Mouse (Mus musculus) T-helper 2 cell (primary cell): ENCODE data around the gene Ehf.

Experiments used
- in situ Hi-C: fragments of 300-600 bp; cut with MboI, MseI; formaldehyde crosslinking; loops from one replicate; pipeline ENCODE4 v1.15.1; 2025; ENCODE audit warnings: high pct_unique_total_duplicates

Ehf gene

DNA sequence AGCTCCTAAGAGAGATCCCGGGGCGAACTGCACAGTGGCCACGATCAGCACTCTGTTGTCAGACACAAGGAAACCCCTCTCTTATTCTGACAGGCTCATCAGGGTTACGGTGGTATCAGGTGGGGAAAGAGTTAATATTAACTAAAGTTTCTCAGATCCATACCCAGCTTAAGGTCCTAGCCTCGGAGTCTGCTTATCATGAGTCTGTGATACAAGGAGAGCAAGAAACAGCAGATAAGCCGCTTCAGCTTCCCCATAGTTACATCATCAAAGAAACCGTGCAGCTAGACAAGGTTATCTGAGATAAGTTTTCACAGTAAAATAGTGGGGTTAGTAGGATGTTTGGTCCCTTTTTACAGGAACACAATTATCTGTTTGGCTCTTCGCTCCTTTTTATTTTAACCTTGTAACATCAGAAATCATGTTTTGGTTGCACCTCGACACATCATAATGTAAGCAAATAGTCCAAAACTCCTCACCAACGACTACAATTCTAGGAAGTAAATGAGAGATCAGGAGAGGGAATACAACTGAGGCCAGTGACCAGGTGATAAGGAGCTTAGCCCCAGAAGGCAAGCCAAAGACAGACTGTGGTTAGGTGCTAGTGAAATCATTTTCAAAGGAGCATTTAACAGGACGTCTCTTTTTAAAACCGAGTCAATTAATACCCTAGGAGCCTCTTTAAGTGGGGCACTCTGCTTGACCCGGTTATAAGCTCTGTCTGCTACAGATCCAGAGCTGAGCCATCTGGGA is 4.2 kb downstream of the Ehf start:
- in situ Hi-C loops, result no loop called here

DNA sequence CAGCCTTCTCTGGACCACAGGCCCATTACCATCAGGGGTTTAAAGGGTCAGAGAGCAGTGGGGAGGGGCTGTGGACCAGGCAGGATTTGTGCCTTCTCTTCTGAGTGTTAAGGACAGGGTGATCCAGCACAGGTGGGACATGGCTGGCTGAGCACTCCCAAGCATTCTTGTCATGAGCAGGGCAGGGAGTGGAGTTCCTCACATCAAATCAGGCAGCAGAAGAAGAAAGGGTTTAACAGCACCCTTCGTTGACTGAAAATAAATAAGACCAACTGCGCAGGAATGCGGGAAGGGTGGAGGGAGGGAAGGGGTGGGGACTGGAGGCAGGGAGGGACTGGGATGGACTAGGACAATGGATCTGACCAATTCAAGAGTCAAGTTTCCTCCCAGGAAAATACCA is 8.6 kb downstream of the Ehf start:
- in situ Hi-C loops, result no loop called here

DNA sequence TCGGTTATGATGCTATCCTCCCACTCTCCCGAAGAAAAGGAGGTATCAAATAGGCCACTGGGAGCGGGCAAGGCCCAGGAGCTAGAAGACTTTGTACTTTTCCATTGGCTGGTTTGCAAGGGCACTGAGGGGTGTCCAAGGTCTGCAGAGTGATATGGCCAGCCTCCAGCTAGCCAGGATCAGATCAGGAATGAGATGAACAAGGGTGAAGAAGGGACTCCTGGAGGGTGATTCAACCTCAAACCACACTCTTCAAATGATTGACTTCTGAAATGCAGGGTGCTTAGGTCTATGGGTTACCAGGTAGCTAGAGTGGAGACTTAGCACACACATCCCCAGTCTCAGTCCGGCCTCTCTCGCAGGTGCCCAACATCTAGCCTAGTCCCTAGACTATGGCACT is 9.3 kb downstream of the Ehf start:
- in situ Hi-C loops, result no loop called here

DNA sequence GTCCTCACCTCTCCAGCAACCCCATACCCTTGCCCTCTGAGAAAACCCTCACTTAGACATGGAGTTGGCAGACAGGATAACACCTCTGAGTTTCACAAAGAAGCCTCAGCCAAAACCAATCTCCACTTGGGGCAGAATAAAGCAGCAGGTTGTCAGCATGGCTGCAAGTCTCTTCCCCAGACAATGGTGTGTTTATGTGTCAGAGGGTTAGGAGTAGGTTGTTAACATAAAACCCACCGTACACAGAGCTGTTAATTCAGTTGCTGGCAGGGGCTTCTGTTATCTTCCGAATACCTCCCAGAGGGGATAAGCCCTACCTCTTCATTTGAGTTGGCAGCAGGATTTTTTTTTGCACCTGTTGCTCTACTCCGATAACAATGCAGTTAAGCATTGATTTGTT is 9.9 kb downstream of the Ehf start:
- in situ Hi-C loops, result no loop called here

DNA sequence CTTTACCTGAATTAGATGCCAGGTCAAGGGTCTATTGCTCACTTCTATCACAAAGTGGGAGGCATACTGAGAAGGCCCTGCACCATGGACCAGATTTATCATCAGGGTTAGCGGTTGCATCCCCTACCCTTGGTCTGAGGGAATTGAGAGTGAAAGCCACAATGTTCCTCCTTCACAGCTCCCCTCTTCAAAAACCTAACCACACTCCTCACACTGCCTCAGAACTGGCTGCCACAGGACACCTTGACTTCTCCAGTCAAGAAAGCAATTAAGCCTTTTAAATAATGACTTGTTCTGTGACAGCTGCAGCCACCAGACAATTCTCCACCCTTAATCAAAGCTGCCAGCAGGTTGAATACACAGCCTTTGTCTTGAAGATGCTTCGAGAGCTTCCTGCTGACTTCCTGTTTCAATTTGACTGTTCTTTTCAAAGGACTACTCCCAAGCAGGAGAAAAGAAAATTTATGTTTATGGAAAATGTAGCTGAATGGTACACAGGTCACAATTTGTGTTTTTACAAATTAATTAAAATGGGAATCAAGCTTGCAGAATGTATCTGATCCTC is 12.3 kb downstream of the Ehf start:
- in situ Hi-C loops, result no loop called here

DNA sequence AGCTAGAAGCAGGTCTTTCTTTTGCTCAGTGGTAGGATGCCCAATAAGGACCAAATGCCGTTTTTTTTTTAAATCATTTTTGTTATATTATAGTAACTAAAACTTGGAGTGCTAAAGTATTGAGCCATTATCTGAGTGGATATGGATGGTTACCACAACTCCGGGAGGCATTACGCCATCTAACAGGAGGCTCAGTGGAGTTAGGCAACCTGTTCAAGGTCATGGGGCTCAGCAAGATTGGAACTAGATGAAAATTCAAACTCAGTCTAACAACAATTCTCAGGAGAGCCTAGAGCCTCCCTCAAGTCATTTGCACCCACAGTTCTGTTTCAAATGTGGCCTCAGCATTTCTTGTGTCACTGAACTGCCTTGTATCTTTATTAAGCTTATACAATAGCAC is 12.9 kb downstream of the Ehf start:
- in situ Hi-C loops, result no loop called here

DNA sequence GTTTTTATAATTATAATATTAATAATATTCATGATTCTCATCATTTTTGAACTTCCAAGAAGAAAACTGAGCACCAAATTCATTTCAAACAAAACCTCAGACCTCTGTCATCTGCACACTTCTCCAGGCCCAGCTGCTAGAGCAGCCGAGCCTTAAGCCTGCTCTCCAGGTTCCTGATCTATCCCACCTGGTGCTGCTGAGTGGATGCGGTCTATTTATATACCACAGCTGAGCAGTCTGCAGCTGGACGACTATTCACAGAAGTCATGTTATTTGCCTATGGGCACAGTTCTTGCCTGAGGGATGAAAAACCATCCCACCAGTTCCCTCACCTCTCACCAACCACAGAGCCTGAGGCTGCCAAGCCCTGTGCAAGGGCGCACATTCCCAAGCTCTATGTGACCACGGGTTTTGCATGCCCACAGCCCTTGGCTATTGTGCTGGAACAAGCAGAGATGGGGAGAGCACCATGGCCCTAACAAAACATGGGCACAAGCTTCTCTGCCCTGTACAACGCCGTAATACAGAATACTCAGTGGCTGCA is 13.6 kb downstream of the Ehf start:
- in situ Hi-C loops, result no loop called here

DNA sequence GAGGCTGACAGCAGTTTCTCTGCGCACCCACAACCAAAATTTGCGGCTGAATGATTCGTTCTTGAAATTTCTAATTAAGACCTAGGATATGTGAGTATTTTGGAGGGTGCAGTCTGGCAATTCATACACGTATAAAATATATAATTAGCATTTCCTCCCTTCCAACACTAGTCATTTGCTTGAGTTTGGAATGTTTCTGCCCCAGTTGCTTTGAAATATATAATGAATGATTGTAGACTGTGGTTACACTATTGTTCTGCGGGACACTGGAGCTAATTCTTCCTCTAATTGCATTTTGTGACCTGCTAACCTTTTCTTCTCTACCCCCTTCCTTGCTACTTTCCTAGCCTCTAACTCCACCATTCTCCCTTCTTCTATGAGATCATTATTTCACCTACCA is 15.4 kb downstream of the Ehf start:
- in situ Hi-C loops, result no loop called here

DNA sequence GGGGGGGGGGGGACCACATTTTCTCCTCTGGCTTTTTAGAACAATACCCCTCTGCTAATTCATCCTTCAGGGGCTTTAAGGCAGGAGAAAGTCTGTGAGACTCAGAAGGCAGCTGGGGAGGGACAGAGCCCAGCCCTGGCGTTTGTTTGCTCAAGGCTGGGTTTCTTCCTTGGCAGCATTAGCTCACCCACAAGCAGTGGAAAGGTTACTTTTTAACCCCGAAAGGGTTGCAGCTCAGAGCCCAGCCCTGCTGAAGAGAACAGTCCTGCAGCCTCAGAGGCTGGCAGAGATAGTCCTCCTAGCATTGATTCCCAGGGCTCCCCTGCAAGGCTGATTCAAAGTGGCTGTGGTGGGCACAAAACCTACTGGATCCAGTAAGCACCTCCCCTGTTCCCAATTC is 17.5 kb downstream of the Ehf start:
- in situ Hi-C loops, result no loop called here

DNA sequence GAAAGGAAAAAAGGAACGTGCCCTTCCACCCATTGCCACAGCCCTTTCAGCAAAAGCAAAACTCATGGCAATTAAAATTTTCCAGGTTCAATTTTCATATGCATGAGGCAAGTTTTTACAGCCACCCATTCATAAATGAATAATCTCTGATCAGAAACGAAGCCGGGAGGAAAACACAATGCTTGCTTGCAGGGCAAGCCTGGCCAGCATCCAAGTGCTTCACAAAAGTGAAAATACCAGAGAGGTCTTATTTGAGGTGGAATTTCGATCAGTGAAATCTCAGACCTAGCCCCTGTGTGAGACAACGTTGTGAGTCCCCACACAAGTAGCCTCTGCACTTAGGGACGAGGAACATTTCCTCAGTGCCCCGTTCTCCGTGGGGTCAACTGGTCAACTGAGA is 19.3 kb downstream of the Ehf start:
- in situ Hi-C loops, result no loop called here

DNA sequence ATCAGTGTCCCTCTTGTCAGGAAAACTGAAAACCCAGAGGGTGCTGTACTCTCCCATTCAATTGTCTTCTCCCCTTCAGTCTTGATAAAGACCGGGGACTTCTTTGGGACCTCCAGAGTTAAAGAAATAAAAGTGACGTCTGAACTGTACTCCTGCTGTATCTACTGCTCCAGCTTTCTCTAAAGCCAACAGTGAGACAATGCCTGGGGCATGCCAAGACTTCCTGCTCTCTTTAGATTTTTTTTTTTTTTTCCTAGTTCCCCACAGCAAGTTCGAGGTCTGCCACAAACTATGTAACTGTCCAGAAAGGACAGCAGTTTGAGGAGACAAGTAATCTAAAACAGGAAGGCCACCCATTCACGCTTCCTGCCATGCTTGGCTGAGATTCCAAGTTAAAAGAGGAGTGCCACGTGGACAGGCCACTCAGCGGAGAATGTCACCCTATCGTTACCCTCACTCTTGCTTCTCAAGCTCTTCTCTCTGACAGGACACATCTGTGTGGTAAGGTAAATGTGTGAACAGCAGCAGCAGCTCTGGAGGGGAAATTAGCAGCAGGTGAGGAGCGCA is 20.8 kb downstream of the Ehf start:
- in situ Hi-C loops, result no loop called here

DNA sequence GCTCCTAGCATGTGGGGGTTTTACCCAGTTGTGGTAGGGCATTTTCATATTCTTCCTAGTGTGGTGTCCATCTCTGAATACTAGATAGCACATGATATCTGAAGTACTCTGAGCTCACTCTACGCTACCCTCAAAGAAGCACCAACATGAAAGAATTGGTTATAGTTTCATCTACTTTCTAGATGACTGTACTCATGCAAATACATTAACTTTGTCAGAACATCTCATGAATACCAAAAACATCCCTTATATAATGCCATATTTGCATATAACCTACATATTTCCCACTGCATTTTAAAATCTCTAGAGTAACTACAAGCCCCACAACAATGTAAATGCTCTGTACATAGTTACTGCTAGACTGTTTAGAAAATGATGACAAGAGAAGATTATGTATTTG is 23.2 kb downstream of the Ehf start:
- in situ Hi-C loops, result no loop called here

DNA sequence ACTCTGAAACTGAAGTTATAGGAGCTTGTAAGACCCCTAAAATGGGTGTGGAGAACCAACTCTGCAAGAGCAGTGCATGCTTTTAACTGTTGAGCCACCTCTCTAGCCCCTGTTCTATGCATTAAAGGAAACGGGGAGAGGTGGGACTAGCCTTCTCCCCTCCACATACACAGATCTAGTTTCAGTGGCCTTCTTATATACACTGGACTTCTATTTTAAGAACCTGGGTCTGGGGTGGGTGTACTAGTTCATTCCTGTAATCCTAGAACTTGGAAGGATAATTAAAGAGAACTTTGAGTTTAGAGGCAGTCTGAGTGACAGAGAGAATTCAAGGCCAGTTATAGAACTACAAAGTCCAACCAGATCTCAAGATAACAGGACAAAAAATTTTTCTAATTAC is 24.6 kb downstream of the Ehf start:
- in situ Hi-C loops, result no loop called here

DNA sequence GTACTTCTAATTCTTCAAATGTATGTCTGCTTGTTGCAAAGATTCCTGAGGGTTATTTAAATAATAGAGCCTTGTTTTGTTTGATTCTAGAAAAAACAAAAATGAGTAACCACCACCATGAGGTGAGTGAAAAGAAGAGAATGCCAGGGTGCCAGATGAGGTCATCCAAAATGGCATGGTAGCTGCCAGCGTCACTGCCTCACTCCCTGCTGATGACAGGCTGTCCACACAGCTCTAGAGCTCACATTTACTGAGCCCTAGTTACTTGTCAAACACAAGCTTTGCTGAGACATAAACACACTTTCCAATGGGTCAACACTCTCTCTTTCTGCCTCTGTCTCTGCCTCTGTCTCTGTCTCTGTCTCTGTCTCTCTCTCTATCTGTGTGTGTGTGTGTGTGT is 25.3 kb downstream of the Ehf start:
- in situ Hi-C loops, result no loop called here

DNA sequence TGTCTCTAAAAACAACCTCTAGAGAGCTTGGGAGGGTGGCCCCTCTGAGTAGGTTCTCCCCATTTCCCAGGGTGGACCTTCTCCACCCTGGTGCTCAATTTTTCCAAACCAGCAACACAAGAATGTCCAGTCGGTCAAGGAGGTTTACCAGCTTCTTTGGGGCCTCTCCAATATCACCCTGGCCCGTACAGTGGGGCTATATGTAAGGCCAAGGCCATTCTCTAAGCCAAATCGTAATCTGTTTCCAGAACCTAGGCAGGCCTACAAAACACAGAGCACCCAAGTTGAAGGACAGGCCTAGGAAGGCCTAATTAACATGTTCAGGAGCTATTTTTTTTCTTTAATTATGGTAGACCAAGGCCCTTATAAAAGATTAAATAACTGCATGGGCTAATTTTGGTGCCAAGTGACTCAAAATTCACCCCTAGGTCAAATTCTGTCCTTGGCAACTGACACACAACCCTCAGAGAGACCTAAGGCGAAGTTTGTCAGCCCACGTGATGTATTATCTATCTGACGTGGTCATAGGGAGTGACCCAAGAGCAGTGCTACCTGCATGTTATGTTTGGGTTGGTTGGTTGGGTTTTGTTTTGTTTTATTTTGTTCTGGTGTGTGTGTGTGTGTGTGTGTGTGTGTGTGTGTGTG is 27.6 kb downstream of the Ehf start:
- in situ Hi-C loops, result no loop called here

DNA sequence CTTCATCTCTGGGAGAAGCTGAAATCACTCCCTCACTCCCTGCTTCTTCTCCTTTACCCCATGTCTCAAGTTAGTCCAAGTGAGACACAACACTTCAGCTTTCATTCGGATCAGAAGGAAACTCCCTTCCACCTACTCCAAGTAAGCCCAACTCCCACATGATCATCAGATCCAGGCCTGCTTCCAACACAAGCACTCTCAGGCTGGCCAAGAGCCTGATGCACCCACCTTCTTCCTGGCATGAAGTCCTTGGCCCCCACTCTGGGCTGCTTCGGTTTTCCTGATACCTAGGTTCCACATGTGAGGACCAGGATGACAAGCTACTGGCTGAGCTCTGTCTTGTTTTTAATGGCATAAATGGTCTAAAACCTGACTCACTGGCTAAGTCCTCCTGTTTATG is 28.3 kb downstream of the Ehf start:
- in situ Hi-C loops, result no loop called here

DNA sequence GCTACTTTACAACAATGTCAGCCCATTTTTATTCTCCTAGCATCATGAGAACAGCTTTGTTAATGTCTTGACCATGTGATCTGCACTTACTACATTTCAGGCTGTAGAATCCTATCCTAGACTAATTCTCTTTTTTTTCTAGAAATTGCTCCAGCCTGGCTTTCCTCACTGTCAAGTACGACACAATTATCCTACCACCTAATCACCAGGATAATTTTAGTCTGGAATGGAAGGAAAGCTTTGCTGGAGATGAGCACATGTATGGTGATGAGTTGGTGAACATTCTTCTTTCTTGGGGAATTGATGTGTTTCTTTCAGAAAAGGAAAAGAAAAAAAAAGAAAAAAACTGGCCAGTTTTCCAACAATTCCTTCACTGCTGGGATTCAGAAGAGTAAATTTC is 28.8 kb downstream of the Ehf start:
- in situ Hi-C loops, result no loop called here

DNA sequence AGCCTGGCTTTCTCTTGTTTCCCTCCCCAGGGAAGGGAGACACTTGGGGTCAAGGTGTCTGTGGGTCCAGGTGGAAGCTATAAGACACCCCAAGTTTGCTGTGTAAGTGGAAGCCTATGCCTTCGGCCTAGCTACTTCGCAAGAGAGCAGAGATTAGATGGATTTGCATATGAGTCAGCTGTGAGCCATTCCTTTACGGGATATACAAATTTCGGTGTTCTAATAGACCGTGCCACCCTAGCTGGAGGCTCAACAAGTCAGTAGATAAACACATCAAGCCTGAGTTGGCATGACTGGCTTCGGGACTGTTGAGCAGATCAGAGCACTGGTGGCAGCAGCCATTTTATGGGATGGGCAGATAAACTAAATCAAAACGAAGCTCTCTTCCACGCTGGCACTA is 31.6 kb downstream of the Ehf start:
- in situ Hi-C loops, result no loop called here

DNA sequence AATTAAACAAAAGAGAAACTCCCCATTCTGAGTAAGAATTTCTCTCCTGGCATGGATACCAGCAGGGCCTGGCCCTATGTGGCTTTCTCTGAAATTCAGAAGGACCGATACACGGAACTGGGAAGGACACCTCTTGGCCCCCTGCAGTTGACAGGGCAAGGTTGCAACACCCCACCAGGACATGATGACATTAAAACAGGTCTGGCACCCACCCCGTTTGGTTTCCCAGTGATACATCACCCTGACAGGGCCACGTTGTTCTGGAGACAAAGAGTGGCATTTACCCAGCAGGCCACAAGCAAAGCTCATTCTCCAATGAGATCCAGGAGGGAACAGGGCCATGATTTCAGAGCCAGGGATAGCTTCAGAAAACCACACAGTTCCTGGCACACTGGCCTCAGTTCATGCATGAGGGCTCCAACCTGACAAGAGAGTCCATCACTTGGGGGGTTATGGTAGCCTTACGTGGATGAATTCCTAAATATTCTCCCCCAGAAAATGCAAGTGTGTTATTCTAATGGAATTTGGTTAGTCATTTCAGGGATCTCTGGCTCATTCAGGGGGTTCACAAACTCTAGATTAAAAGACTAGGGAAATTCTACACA is 32.4 kb downstream of the Ehf start:
- in situ Hi-C loops, result no loop called here

DNA sequence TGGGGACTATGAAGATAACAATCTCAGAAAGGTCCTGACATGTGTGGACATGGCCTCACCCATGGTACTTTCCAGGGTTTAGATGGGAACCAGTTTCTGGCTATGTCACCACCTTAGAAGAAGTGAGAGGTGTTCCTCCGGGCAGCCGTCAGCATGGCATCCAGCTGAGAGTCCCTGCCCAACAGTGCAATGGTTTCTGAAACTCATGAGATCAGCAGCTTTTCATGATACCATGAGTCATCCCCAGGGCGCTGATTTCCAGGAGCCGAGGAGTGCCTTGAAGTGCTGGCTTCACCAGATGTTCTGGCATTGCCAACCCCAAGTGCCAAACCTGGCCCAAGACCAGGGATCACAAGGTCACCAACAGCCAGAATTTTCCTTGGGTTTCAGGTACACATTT is 64.0 kb downstream of the Ehf start:
- in situ Hi-C loops, result no loop called here

DNA sequence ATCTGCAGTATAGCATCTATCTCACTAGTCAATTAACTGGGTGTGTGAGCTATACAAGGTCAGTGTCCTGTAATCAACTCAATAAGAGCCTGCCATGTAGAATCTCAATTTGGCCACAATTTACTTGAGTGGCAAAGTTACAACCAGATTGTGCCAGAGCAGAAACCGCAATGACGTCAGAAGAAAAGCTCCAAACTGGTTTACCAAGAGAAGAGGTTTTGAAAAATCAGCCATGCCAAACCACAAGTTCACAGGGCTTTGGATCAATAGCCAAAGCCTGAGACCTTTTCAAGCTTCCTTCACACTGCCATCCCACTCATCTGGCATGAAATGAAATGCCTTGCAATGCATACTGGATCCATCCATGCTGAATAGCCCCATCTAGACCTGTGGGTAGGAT is 76.3 kb downstream of the Ehf start:
- in situ Hi-C loops, result no loop called here

DNA sequence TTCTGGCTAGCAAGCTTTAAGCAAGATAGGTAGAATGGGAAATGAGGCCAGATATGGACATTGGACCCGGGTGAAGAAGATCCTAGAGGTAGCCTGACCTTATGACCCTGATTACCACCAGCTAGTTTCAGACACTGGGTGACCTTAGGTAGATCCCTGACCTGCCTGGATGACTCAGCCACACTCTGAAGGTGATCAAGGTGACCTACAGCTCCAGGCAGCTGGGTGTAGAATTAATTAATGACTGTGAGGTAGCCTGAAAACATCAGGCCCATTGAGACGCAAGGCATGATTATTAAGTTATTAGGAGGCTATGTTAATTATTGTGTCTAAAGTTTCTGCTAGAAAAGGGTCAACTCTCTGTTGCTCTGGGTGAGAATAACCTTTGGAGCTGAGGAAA is 82.2 kb downstream of the Ehf start:
- in situ Hi-C loops, result no loop called here
